Mouse (Mus musculus): Measurements from ENCODE around the gene Hps6.
"Not testable (repeated sequence)": the region's sequence is repeated elsewhere in the genome, so short reads cannot be mapped to it uniquely, and the experiment has no call there.

Hps6 gene

GRCm38 (mm10) chr19:46003371-46004226, at the start of gene Hps6:
TSS of gene Hps6 (plus strand) at chr19:46003508.
- peak; percentile 80 for DNase-seq (ENCODE audit: low read depth, low spot score)

- no peak for DNase-seq (ENCODE audit: low read depth, low spot score)
Observed at GRCm38 (mm10) chr19:45956736-45957135, 46.6 kb upstream of the Hps6 start.

- DNase-seq (ENCODE audit: low read depth, low spot score): no peak
Observed at GRCm38 (mm10) chr19:45960770-45961169, 42.5 kb upstream of the Hps6 start.

GRCm38 (mm10) chr19:45984379-45984778, 18.9 kb upstream of the Hps6 start:
- no peak for DNase-seq (ENCODE audit: low read depth, low spot score)

- DNase-seq (ENCODE audit: low read depth, low spot score): no peak
Observed at GRCm38 (mm10) chr19:45988238-45988637, 15.1 kb upstream of the Hps6 start.

- no peak for DNase-seq (ENCODE audit: low read depth, low spot score)
Observed at GRCm38 (mm10) chr19:45991171-45991570, 12.1 kb upstream of the Hps6 start.

- not testable (repeated sequence) for DNase-seq (ENCODE audit: low read depth, low spot score)
Observed at GRCm38 (mm10) chr19:45993441-45993840, 9.9 kb upstream of the Hps6 start.

- no peak for DNase-seq (ENCODE audit: low read depth, low spot score)
Observed at GRCm38 (mm10) chr19:45993981-45994737, 9.1 kb upstream of the Hps6 start.

GRCm38 (mm10) chr19:45997365-45997764, 5.9 kb upstream of the Hps6 start:
- no peak for DNase-seq (ENCODE audit: low read depth, low spot score)

GRCm38 (mm10) chr19:45997785-45998693, 5.3 kb upstream of the Hps6 start, which contains the start of gene Armh3:
TSS of gene Armh3 (minus strand) at chr19:45998488.
- DNase-seq (ENCODE audit: low read depth, low spot score): peak; percentile 86

- DNase-seq (ENCODE audit: low read depth, low spot score): no peak
Observed at GRCm38 (mm10) chr19:45998694-45999217, 4.6 kb upstream of the Hps6 start.

GRCm38 (mm10) chr19:45999378-45999777, 3.9 kb upstream of the Hps6 start:
- DNase-seq (ENCODE audit: low read depth, low spot score): no peak

- DNase-seq (ENCODE audit: low read depth, low spot score): no peak
Observed at GRCm38 (mm10) chr19:46002279-46002678, 1.0 kb upstream of the Hps6 start.

- no peak for DNase-seq (ENCODE audit: low read depth, low spot score)
Observed at GRCm38 (mm10) chr19:46004814-46005466, 1.6 kb downstream of the Hps6 start.

GRCm38 (mm10) chr19:46005680-46006079, 2.4 kb downstream of the Hps6 start:
- DNase-seq (ENCODE audit: low read depth, low spot score): no peak

- DNase-seq (ENCODE audit: low read depth, low spot score): peak; percentile 85
Observed at GRCm38 (mm10) chr19:46014572-46015178, 11.4 kb downstream of the Hps6 start.

- DNase-seq (ENCODE audit: low read depth, low spot score): no peak
Observed at GRCm38 (mm10) chr19:46016023-46016422, 12.7 kb downstream of the Hps6 start.

- no peak for DNase-seq (ENCODE audit: low read depth, low spot score)
Observed at GRCm38 (mm10) chr19:46024959-46025358, 21.7 kb downstream of the Hps6 start.

- DNase-seq (ENCODE audit: low read depth, low spot score): no peak
Observed at GRCm38 (mm10) chr19:46026567-46026966, 23.3 kb downstream of the Hps6 start.

- DNase-seq (ENCODE audit: low read depth, low spot score): no peak
Observed at GRCm38 (mm10) chr19:46028747-46029320, 25.5 kb downstream of the Hps6 start.

Measured in skeletal muscle tissue, adult 2 months (tissue).